Mouse (Mus musculus) monocyte, adult 2 months (primary cell): Measurements from ENCODE around the gene Dnal4.
"Not testable (repeated sequence)": the region's sequence is repeated elsewhere in the genome, so short reads cannot be mapped to it uniquely, and the experiment has no call there.

Source experiments
- DNase-seq, 2 experiments: peaks; one replicate each; pipeline ENCODE4 v3.0.0; 2022; ENCODE audit warnings: low spot score in 2 of 2, low read depth in 1 of 2

Dnal4 gene

GRCm38 (mm10) chr15:79777749-79778148, at the start of gene Dnal4:
Gene Dnal4, minus strand, starts transcription at chr15:79777849.
- DNase-seq: no peak

GRCm38 (mm10) chr15:79827061-79827777, 49.6 kb upstream of the Dnal4 start:
- no peak for DNase-seq

GRCm38 (mm10) chr15:79826221-79826935, 48.7 kb upstream of the Dnal4 start:
- no peak for DNase-seq

- DNase-seq: no peak
These were observed 47.6 kb upstream of the Dnal4 start for GRCm38 (mm10) chr15:79825146-79825825.

GRCm38 (mm10) chr15:79823588-79824280, 46.1 kb upstream of the Dnal4 start:
- DNase-seq: no peak

- DNase-seq: no peak
These were observed 44.9 kb upstream of the Dnal4 start for GRCm38 (mm10) chr15:79822265-79823199.

GRCm38 (mm10) chr15:79818325-79818724, 40.7 kb upstream of the Dnal4 start:
- DNase-seq: no peak

- DNase-seq: no peak
These were observed 36.1 kb upstream of the Dnal4 start for GRCm38 (mm10) chr15:79813666-79814258.

GRCm38 (mm10) chr15:79812840-79813239, 35.2 kb upstream of the Dnal4 start:
- not testable (repeated sequence) for DNase-seq

GRCm38 (mm10) chr15:79810997-79811396, 33.3 kb upstream of the Dnal4 start:
- DNase-seq: no peak

GRCm38 (mm10) chr15:79810061-79810460, 32.4 kb upstream of the Dnal4 start:
- no peak for DNase-seq

- no peak for DNase-seq
These were observed 31.0 kb upstream of the Dnal4 start for GRCm38 (mm10) chr15:79808658-79809057.

- DNase-seq: no peak
These were observed 30.5 kb upstream of the Dnal4 start for GRCm38 (mm10) chr15:79808114-79808513.

- no peak for DNase-seq
These were observed 29.4 kb upstream of the Dnal4 start for GRCm38 (mm10) chr15:79807050-79807449.

- no peak for DNase-seq
These were observed 27.6 kb upstream of the Dnal4 start for GRCm38 (mm10) chr15:79805246-79805645.

- DNase-seq: no peak
These were observed 26.9 kb upstream of the Dnal4 start, which contains the start of gene Nptxr for GRCm38 (mm10) chr15:79804352-79805071. Gene Nptxr, minus strand, starts transcription at chr15:79804766.

GRCm38 (mm10) chr15:79803533-79804351, 26.1 kb upstream of the Dnal4 start:
- no peak for DNase-seq

- DNase-seq: no peak
These were observed 24.7 kb upstream of the Dnal4 start for GRCm38 (mm10) chr15:79802304-79802703.
